Mouse (Mus musculus): ENCODE measurements around the gene Adipor1. TPM values are rescaled to one million over a fixed set of nuclear protein-coding genes. Genes with fewer than 3 reads are reported as not detected.

Gene Adipor1
- polyA plus RNA-seq, 1 experiment from 2014 or later = 82.9 TPM

DNA sequence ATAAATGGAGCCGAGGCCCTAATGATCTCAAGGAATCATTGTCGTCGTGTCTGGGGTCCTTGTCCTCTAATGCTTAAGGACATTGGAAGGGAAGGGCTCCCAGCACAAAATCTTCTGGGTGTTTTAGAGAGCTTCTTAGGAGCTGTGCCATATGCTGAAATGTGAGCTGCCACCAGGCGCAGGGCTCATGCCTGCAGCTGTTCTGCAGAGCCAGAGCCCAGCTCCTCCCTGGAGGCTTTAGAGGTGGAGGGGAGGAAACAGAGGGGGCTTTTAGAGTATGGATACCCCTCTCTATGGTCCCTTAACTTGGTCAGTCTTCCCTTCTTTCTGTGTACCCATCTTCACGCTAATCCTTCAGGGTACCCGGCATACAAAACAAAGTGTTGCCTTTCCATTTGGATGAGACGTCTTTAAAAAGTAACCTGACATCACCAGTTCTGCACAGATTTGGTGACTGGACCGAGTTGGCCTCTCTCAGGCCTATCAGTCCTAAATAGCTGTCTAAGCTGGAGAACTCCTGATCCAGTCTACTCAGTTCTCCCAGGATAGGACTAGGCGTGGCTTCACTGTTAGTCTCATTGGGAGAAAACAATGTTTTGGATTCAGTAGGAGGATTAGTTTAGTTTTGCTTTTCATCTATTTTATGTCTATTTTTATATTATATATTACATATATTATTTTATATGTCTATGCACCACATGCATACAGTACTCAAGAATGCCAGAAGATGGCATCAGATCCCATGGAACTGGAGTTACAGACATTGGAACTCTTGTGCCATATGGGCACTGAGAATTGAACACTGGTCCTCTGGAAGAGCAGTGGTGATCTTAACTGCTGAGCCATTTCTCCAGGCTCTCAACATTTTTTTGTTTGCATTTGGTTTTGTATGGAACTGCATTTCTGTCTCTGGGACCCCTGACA lies 3.2 kb upstream of the Adipor1 start:
- Histone ChIP-seq H3K9me3 (replicated peaks; ENCODE audit: control insufficient read depth, low read length) (no peaks in the 10 kb centered on the region), H3K36me3 (replicated peaks; ENCODE audit: control insufficient read depth, insufficient read depth, low read depth, low read length) (peaks cover 4% of the 10 kb centered on the region; the same call in 1 of the 2 replicates), H3K27ac (replicated peaks; ENCODE audit: low read depth, low read length) (no peak overlapping the region), H3K4me1 (ENCODE audit: control insufficient read depth, insufficient read depth, low read length) (no peaks in the 10 kb centered on the region), H3K9ac (replicated peaks; ENCODE audit: low read length) (no peak overlapping the region), H3K27me3 (ENCODE audit: control insufficient read depth, insufficient read depth, low read length) (no peaks in the 10 kb centered on the region), H3K4me2 (ENCODE audit: low read depth, low read length) (no peak overlapping the region), H3K4me3 (ENCODE audit: low read depth, low read length) (no peak overlapping the region)
- no peak for DNase-seq (ENCODE audit: low spot score)
- ATAC-seq (replicated peaks; ENCODE audit: insufficient number of reproducible peaks, low FRiP score, low TSS enrichment, low read depth) = no peak
- 84% methylated on average over 9 of the region's 9 CpGs for WGBS

DNA sequence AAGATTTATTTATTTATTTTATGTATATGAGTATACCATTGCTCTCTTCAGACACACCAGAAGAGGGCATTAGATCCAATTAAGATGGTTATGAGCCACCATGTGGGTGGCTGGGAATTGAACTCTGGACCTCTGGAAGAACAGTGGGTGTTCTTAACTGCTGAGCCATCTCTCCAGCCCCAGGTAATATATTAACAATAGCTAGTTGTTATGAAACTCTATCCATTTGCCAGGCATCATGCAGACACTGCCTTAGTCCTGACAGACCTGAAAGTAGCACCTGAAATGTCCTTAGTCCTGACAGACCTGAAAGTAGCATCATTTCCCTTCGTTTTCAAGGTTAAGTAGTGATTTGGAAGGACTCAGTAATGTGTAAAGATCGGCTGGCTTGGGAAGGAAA lies 1.1 kb upstream of the Adipor1 start:
- Histone ChIP-seq H3K4me1 (ENCODE audit: control insufficient read depth, insufficient read depth, low read length) (no peaks in the 10 kb centered on the region), H3K27ac (replicated peaks; ENCODE audit: low read depth, low read length) (no peak overlapping the region), H3K4me2 (ENCODE audit: low read depth, low read length) (no peak overlapping the region), H3K36me3 (replicated peaks; ENCODE audit: control insufficient read depth, insufficient read depth, low read depth, low read length) (peaks cover 4% of the 10 kb centered on the region; the same call in 1 of the 2 replicates), H3K27me3 (ENCODE audit: control insufficient read depth, insufficient read depth, low read length) (no peaks in the 10 kb centered on the region), H3K9ac (replicated peaks; ENCODE audit: low read length) (no peak overlapping the region), H3K9me3 (replicated peaks; ENCODE audit: control insufficient read depth, low read length) (no peaks in the 10 kb centered on the region), H3K4me3 (ENCODE audit: low read depth, low read length) (no peak overlapping the region)
- WGBS = 46% methylated on average over 2 of the region's 2 CpGs
- DNase-seq (ENCODE audit: low spot score) (no peak), ATAC-seq (replicated peaks; ENCODE audit: insufficient number of reproducible peaks, low FRiP score, low TSS enrichment, low read depth) (no peak)

DNA sequence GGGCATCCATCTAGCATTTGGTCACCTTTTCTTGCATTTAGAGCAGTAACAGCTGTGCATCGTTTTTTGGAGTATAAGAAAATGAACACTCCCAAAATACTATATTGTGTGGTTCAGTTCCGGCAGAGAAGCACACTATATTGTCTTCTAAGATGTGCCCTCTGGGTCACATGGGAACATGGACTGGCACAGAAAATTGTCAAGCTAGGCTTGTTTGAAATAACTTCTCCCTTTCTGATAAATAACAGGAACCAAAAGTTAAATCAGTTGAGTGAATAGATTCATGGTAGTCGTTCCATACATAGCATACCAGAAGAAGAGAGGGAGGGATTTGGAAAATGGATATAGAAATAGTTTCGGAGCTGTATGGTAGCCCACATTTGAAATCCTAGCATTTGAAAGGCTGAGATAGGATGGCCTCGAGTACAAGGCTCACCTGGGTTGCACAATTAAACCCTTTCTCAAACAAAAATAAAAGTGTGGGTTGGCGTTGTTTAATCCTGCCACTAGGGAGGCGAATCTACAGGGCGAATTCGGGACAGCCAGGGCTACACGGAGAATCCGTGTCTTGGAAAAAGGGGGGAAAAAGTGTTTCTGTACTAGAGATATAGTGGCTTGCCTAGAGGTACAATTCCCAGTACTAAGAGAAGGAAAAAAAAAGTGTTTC lies 544 bp upstream of the Adipor1 start:
- peak; percentile 5 for ATAC-seq (replicated peaks; ENCODE audit: insufficient number of reproducible peaks, low FRiP score, low TSS enrichment, low read depth)
- Histone ChIP-seq H3K9ac (replicated peaks; ENCODE audit: low read length) (peak overlapping the region; percentile 19), H3K4me2 (ENCODE audit: low read depth, low read length) (peak overlapping the region; percentile 38), H3K27me3 (ENCODE audit: control insufficient read depth, insufficient read depth, low read length) (no peaks in the 10 kb centered on the region), H3K27ac (replicated peaks; ENCODE audit: low read depth, low read length) (peak overlapping the region; percentile 10; the same call in 1 of the 2 replicates), H3K4me3 (ENCODE audit: low read depth, low read length) (peak overlapping the region; percentile 95), H3K36me3 (replicated peaks; ENCODE audit: control insufficient read depth, insufficient read depth, low read depth, low read length) (peaks cover 4% of the 10 kb centered on the region; the same call in 1 of the 2 replicates), H3K9me3 (replicated peaks; ENCODE audit: control insufficient read depth, low read length) (no peaks in the 10 kb centered on the region), H3K4me1 (ENCODE audit: control insufficient read depth, insufficient read depth, low read length) (no peaks in the 10 kb centered on the region)
- DNase-seq (ENCODE audit: low spot score) = no peak
- 15% methylated on average over 11 of the region's 11 CpGs for WGBS

DNA sequence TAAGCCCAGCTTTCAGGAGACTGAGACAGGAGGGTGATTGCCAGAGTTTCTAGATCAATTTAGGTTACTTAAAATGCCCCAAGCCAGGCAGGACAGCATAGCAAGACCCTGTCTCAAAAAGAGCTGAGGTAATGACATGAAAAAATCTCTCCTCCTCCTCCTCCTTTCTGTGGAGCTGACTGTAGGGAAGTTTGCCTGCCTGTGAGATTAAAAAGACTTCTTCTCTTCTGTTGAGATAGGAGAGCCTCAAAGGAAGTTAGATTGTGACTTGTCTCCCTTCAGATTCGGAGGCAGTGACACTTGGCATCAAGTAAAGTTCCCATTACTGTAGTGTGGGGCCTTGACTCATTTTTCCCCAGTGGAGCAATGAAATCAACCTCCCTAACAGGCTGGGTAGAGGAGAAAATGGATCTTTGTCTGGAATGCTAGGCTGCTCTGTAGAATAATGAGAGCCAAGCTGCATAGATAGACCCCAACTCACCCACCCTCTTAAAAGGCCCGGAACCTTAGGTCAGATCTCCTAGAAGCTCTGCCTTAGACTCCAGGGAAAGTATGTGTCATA lies 3.3 kb downstream of the Adipor1 start:
- DNase-seq (ENCODE audit: low spot score) (no peak), ATAC-seq (replicated peaks; ENCODE audit: insufficient number of reproducible peaks, low FRiP score, low TSS enrichment, low read depth) (no peak)
- no peak overlapping the region for H3K4me2 ChIP-seq (ENCODE audit: low read depth, low read length)
- H3K9ac ChIP-seq (replicated peaks; ENCODE audit: low read length) = no peak overlapping the region
- no peaks in the 10 kb centered on the region for H3K36me3 ChIP-seq (replicated peaks; ENCODE audit: control insufficient read depth, insufficient read depth, low read depth, low read length)
- no peaks in the 10 kb centered on the region for H3K27me3 ChIP-seq (ENCODE audit: control insufficient read depth, insufficient read depth, low read length)
- H3K9me3 ChIP-seq (replicated peaks; ENCODE audit: control insufficient read depth, low read length) = no peaks in the 10 kb centered on the region
- 78% methylated on average over 2 of the region's 2 CpGs for WGBS
- H3K4me3 ChIP-seq (ENCODE audit: low read depth, low read length) = no peak overlapping the region
- H3K4me1 ChIP-seq (ENCODE audit: control insufficient read depth, insufficient read depth, low read length) = no peaks in the 10 kb centered on the region
- H3K27ac ChIP-seq (replicated peaks; ENCODE audit: low read depth, low read length) = no peak overlapping the region

DNA sequence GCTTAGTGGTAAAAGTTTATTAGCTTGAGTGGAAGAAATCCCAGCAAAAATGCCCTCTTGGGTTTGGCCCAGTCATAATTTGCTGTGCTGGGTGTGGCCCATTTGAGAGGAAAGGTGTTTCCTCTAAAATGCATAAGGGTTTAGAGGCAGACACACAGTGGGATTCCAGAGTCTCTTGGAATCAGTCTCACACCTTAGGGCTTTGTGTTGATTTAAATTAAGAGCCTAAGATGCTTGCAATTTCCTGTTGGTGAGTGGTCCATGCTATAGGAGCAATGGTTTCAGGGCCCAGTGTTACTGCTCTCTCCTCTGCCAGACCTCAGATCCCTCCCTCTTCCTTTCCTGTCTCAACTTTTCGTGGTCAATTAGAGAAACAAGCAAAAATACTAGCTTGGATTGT lies 4.0 kb downstream of the Adipor1 start:
- Histone ChIP-seq H3K27ac (replicated peaks; ENCODE audit: low read depth, low read length) (no peak overlapping the region), H3K36me3 (replicated peaks; ENCODE audit: control insufficient read depth, insufficient read depth, low read depth, low read length) (no peaks in the 10 kb centered on the region), H3K9me3 (replicated peaks; ENCODE audit: control insufficient read depth, low read length) (no peaks in the 10 kb centered on the region), H3K9ac (replicated peaks; ENCODE audit: low read length) (no peak overlapping the region), H3K4me2 (ENCODE audit: low read depth, low read length) (no peak overlapping the region), H3K4me1 (ENCODE audit: control insufficient read depth, insufficient read depth, low read length) (no peaks in the 10 kb centered on the region), H3K4me3 (ENCODE audit: low read depth, low read length) (no peak overlapping the region), H3K27me3 (ENCODE audit: control insufficient read depth, insufficient read depth, low read length) (no peaks in the 10 kb centered on the region)
- WGBS = 69% methylated on average over 1 of the region's 1 CpGs
- ATAC-seq (replicated peaks; ENCODE audit: insufficient number of reproducible peaks, low FRiP score, low TSS enrichment, low read depth) = no peak
- DNase-seq (ENCODE audit: low spot score) = no peak

DNA sequence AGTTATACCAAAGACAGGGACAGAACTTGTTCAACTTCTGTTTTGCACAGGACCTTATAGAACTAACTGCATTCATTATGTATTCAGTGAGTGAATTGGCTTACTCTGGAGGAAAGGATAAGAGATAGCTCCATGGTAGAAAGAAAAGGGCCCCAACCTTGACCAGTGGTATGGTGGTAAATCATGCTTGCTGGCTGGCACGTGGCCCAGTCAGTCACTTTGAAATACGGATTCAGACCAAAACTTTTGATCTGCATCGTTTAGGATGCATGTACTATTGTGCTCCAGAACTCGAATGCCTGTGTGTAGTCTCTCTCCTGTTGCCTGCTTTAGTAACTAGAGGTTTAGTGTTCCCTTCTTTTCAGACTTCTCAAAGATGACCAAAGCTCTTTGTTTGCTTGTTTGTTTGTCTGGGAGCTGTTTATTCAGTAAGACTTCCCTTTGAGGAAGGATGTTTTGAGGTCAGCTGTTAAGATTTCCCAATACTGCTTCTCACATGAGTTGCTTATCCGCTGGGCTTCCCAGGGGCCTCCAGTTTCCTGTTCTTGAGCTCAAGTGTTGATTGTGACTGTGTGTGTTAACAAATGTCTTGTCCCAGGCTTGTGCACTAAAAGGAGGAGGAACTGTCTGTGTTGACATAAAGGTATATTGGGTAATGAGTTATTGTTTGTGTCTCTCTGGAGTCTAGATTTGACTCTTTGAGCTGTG lies 4.7 kb downstream of the Adipor1 start:
- no peak for ATAC-seq (replicated peaks; ENCODE audit: insufficient number of reproducible peaks, low FRiP score, low TSS enrichment, low read depth)
- H3K27ac ChIP-seq (replicated peaks; ENCODE audit: low read depth, low read length) = no peak overlapping the region
- DNase-seq (ENCODE audit: low spot score) = no peak

DNA sequence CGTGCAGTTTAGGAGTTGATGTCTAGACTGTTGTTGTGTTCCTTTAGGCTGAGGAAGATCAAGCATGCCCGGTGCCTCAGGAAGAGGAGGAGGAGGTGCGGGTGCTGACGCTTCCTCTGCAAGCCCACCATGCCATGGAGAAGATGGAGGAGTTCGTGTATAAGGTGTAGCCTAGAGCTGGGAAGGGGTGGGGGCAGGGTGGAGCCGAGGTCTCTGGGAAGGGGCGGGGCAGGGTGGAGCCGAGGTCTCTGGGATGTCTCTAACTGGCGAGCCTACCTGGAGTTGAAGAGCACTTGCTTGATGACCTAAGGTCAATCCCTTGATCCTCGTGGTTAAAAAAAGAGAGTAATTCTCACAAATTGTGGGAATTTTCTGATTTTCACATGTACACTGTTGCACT lies 8.7 kb downstream of the Adipor1 start:
- Histone ChIP-seq H3K27ac (replicated peaks; ENCODE audit: low read depth, low read length) (no peak overlapping the region), H3K27me3 (ENCODE audit: control insufficient read depth, insufficient read depth, low read length) (no peaks in the 10 kb centered on the region), H3K4me3 (ENCODE audit: low read depth, low read length) (no peak overlapping the region), H3K9ac (replicated peaks; ENCODE audit: low read length) (no peak overlapping the region), H3K9me3 (replicated peaks; ENCODE audit: control insufficient read depth, low read length) (no peaks in the 10 kb centered on the region), H3K36me3 (replicated peaks; ENCODE audit: control insufficient read depth, insufficient read depth, low read depth, low read length) (peaks cover 7% of the 10 kb centered on the region), H3K4me1 (ENCODE audit: control insufficient read depth, insufficient read depth, low read length) (no peaks in the 10 kb centered on the region), H3K4me2 (ENCODE audit: low read depth, low read length) (no peak overlapping the region)
- WGBS = 77% methylated on average over 10 of the region's 10 CpGs
- ATAC-seq (replicated peaks; ENCODE audit: insufficient number of reproducible peaks, low FRiP score, low TSS enrichment, low read depth) (no peak), DNase-seq (ENCODE audit: low spot score) (no peak)

More for the DNA sequence above, 4.7 kb downstream of the Adipor1 start:
- no peaks in the 10 kb centered on the region for H3K36me3 ChIP-seq (replicated peaks; ENCODE audit: control insufficient read depth, insufficient read depth, low read depth, low read length)
- 69% methylated on average over 5 of the region's 5 CpGs for WGBS
- no peaks in the 10 kb centered on the region for H3K27me3 ChIP-seq (ENCODE audit: control insufficient read depth, insufficient read depth, low read length)
- H3K9ac ChIP-seq (replicated peaks; ENCODE audit: low read length) = no peak overlapping the region
- H3K9me3 ChIP-seq (replicated peaks; ENCODE audit: control insufficient read depth, low read length) = no peaks in the 10 kb centered on the region
- no peak overlapping the region for H3K4me3 ChIP-seq (ENCODE audit: low read depth, low read length)
- no peaks in the 10 kb centered on the region for H3K4me1 ChIP-seq (ENCODE audit: control insufficient read depth, insufficient read depth, low read length)
- no peak overlapping the region for H3K4me2 ChIP-seq (ENCODE audit: low read depth, low read length)

All from embryonic facial prominence, embryonic 11.5 days (tissue).